Mouse (Mus musculus) CH12.LX (cell line): Measurements from ENCODE around the gene Nav3.

ENCODE experiments used
- POLR2A ChIP-seq: IDR thresholded peaks from 2 replicates; pipeline ENCODE4 v1.6.1; 2011; ENCODE audit warnings: low read depth, mild to moderate bottlenecking, improper control_type of control experiment, low read length
- SMC3 ChIP-seq: IDR thresholded peaks from 2 replicates; pipeline ENCODE4 v1.6.1; 2011; ENCODE audit warnings: low read depth, low read length, improper control_type of control experiment
- USF2 ChIP-seq: conservative IDR thresholded peaks from 2 replicates; pipeline ENCODE4 v1.6.1; 2011; ENCODE audit warnings: low read depth, low read length, improper control_type of control experiment

DNA sequence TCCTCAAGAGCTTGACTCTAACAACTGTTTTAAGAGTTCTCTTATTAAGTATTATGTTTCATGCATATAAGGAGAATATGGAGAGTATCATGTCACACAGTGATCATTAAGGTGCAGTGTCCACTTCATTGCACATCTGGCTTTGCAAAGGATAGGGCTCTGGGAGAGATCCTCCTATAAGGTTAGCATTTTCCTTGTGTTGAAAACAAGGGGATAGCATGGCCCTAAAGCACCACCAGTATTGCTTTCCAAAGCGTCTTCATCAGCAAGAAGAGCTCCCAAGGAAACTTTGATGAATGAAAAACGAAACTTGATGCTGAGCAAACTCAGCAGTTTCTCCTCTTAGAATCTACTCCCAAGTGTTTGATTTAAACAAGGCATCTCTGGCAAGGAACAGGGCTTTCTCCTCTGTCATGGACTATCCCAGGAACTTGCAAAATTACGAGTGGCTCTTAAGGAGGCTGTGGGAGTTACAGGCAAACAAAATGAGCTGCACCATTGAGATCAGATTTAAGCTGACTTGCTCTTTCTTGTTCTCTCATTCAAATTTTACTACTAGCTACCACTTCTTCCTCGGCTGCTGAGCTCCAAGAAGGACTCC is 436.6 kb downstream of the Nav3 start:
- TF ChIP-seq SMC3 (no peak), USF2 (no peak), POLR2A (no peak)
